Mouse (Mus musculus) olfactory bulb, adult 2 months (tissue): Measurements from ENCODE around the gene Atf7.

ENCODE experiments used
- CTCF ChIP-seq: fragments of 200-500 bp; IDR thresholded peaks from 2 replicates; pipeline ENCODE4 v1.5.1; 2012; ENCODE audit warnings: low read depth, mild to moderate bottlenecking, low read length, moderate library complexity; ENCODE audit not compliant: insufficient read depth
- POLR2A ChIP-seq: fragments of 200-500 bp; IDR thresholded peaks from 2 replicates; pipeline ENCODE4 v1.6.1; 2012; ENCODE audit warnings: mild to moderate bottlenecking, low read depth, low read length, moderate library complexity; ENCODE audit not compliant: insufficient read depth

- TF ChIP-seq POLR2A = peak; percentile 37
- no peak for TF ChIP-seq CTCF
Measured at GRCm38 (mm10) chr15:102510590-102511284, 114.5 kb downstream of the Atf7 start.
